Mouse (Mus musculus) adrenal gland, postnatal 0 days (tissue): ENCODE results near the gene Heatr4. TPM values are rescaled to one million over a fixed set of nuclear protein-coding genes. Genes with fewer than 3 reads are reported as not detected.

Source experiments
- polyA plus RNA-seq: library from polyadenylated mRNA; unstranded; fragments of >200 nt; fragmentation: Nextera tagmentation; extraction: Ambion mirVana; gene quantifications from 2 replicates; pipeline ENCODE4 v1.2.1, GENCODE M21; 2015

Heatr4 gene
- polyA plus RNA-seq: 0.04 TPM in 1 of 2 replicates, not detected in the other

GRCm38 (mm10) chr12:83984752-83985151 lies at the start of gene Heatr4:
Heatr4 (minus strand) TSS chr12:83984852.

GRCm38 (mm10) chr12:84009171-84009965 lies 24.7 kb upstream of the Heatr4 start, which contains the start of gene Acot1:
Acot1 (plus strand) TSS chr12:84009490.

GRCm38 (mm10) chr12:83987583-83988441 lies 3.2 kb upstream of the Heatr4 start, which contains the start of gene Acot2:
Acot2 (plus strand) TSS chr12:83987861.

GRCm38 (mm10) chr12:83950493-83950839 lies 34.2 kb downstream of the Heatr4 start, which contains the start of gene Riox1:
Riox1 (plus strand) TSS chr12:83950608.

GRCm38 (mm10) chr12:83921535-83922381 lies 62.9 kb downstream of the Heatr4 start, which contains the start of gene Numb:
Numb (minus strand) TSS chr12:83921934.

Other genes starting within 250 kb of the Heatr4 start
- gene Papln, start 221.2 kb downstream of the Heatr4 start, polyA plus RNA-seq: 0.63 and 0.79 TPM in 2 replicates
- gene Numb, start 62.9 kb downstream of the Heatr4 start, polyA plus RNA-seq: 16.5 and 21.9 TPM in 2 replicates
- gene Riox1, start 34.2 kb downstream of the Heatr4 start, polyA plus RNA-seq: 8.9 and 13.2 TPM in 2 replicates
- gene Acot2, start 3.0 kb upstream of the Heatr4 start, polyA plus RNA-seq: 24.9 and 29.5 TPM in 2 replicates
- 17.7 and 24.3 TPM in 2 replicates for gene Acot1, start 24.6 kb upstream of the Heatr4 start, polyA plus RNA-seq
- 0.98 and 2.6 TPM in 2 replicates for gene Acot4, start 53.5 kb upstream of the Heatr4 start, polyA plus RNA-seq
- not detected in 2 replicates for gene Gm49366, start 54.1 kb upstream of the Heatr4 start, polyA plus RNA-seq
- gene Acot3, start 67.3 kb upstream of the Heatr4 start, polyA plus RNA-seq: 0.95 and 2.7 TPM in 2 replicates
- not detected in 2 replicates for gene Acot5, start 84.5 kb upstream of the Heatr4 start, polyA plus RNA-seq
- gene Acot6, start 115.8 kb upstream of the Heatr4 start, polyA plus RNA-seq: 1.8 and 2.7 TPM in 2 replicates
- 2.6 and 3.9 TPM in 2 replicates for gene Dnal1, start 129.5 kb upstream of the Heatr4 start, polyA plus RNA-seq
- 0.86 and 0.93 TPM in 2 replicates for gene Pnma1, start 163.6 kb upstream of the Heatr4 start, polyA plus RNA-seq
- gene Elmsan1, start 234.0 kb upstream of the Heatr4 start, polyA plus RNA-seq: 6.8 and 9.4 TPM in 2 replicates